Mouse (Mus musculus) lung, postnatal 0 days (tissue): ENCODE measurements around the gene Kif5c. TPM values are rescaled to one million over a fixed set of nuclear protein-coding genes. Genes with fewer than 3 reads are reported as not detected.

Source experiments
- ATAC-seq: fragments of 200-750 bp; cut with Nextera tagmentation; 2 replicates; pipeline ENCODE4 v1.8.0; 2017; ENCODE audit warnings: moderate library complexity
- DNase-seq: peaks from one replicate; pipeline ENCODE4 v3.0.0-alpha.2; 2016; ENCODE audit warnings: low spot score
- H3K27ac ChIP-seq: fragments of 300-500 bp; sonication (generic); 2 replicates; pipeline ENCODE4 v1.5.1; 2014; ENCODE audit warnings: antibody characterized with exemption, mild to moderate bottlenecking, low read length, mixed read lengths
- H3K27me3 ChIP-seq: fragments of 300-500 bp; sonication (generic); replicated peaks from 2 replicates; pipeline ENCODE4 v1.6.1; 2014; ENCODE audit warnings: low read length, mixed read lengths; ENCODE audit not compliant: insufficient read depth
- H3K36me3 ChIP-seq: fragments of 300-500 bp; sonication (generic); 2 replicates; pipeline ENCODE4 v1.6.1; 2014; ENCODE audit warnings: low read length, mixed read lengths; ENCODE audit not compliant: insufficient read depth
- H3K4me1 ChIP-seq: fragments of 300-500 bp; sonication (generic); 2 replicates; pipeline ENCODE4 v1.6.1; 2014; ENCODE audit warnings: antibody characterized with exemption, low read depth, low read length, mixed read lengths; ENCODE audit not compliant: insufficient read depth
- H3K4me2 ChIP-seq: fragments of 300-500 bp; sonication (generic); replicated peaks from 2 replicates; pipeline ENCODE4 v1.6.1; 2014; ENCODE audit warnings: low read depth, mild to moderate bottlenecking, low read length, moderate library complexity, mixed read lengths
- H3K4me3 ChIP-seq: fragments of 300-500 bp; sonication (generic); 2 replicates; pipeline ENCODE4 v1.5.1; 2014; ENCODE audit warnings: low read depth, low read length
- H3K9ac ChIP-seq: fragments of 300-500 bp; sonication (generic); replicated peaks from 2 replicates; pipeline ENCODE4 v1.6.1; 2014; ENCODE audit warnings: low read depth, mild to moderate bottlenecking
- H3K9me3 ChIP-seq: fragments of 300-500 bp; sonication (generic); 2 replicates; pipeline ENCODE4 v1.6.1; 2016; ENCODE audit warnings: low read length, mixed read lengths
- CTCF ChIP-seq: IDR thresholded peaks from 2 replicates; pipeline ENCODE4 v1.5.1; 2016; ENCODE audit warnings: antibody characterized with exemption, mild to moderate bottlenecking
- EP300 ChIP-seq: IDR thresholded peaks from 2 replicates; pipeline ENCODE4 v1.6.1; 2016; ENCODE audit warnings: antibody characterized with exemption, mild to moderate bottlenecking, control low read depth
- WGBS: fragments of 180-500 bp; shearing (Covaris S2); extraction: QIAGEN DNeasy Blood & Tissue Kit; methylation state at CpG from one replicate; pipeline ENCODE4 v1.1.7; 2014; 5-methylcytosine and 5-hydroxymethylcytosine counted together
- polyA plus RNA-seq: library from polyadenylated mRNA; unstranded; fragments of >200 nt; fragmentation: Nextera tagmentation; extraction: Ambion mirVana; gene quantifications from 2 replicates; pipeline ENCODE4 v1.2.1, GENCODE M21; 2015

The Kif5c gene
- polyA plus RNA-seq, 1 experiment from 2014 or later = 0.17 TPM

DNA sequence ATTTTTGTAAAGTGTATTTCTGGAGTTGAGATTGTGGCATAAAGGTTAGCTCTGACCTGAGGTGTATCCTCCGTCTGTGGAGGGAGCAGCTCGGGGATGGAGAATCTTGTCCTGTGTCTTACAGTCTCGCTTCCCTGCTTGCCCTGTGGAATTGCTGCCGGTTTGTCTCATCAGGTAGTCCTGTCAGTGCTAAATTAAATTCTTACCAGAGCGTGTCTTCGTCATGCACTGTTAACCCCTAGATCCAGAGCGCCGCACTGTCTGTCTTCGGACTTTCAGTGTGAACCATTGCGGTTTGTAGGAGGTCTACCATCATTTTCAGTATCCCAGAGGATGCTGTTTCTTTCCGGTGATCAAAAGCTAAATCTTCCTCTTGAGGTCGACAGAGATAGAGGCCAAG lies 10.1 kb downstream of the Kif5c start:
- DNase-seq (no peak), ATAC-seq (no peak)
- Histone ChIP-seq H3K4me1 (no peaks in the 10 kb centered on the region), H3K4me3 (no peak overlapping the region), H3K4me2 (no peak overlapping the region), H3K27me3 (no peaks in the 10 kb centered on the region), H3K27ac (no peak overlapping the region), H3K9ac (no peak overlapping the region), H3K36me3 (no peaks in the 10 kb centered on the region), H3K9me3 (no peaks in the 10 kb centered on the region)
- 91% methylated on average over 12 of the region's 12 CpGs for WGBS
- TF ChIP-seq CTCF = no peak
- no peak for TF ChIP-seq EP300

DNA sequence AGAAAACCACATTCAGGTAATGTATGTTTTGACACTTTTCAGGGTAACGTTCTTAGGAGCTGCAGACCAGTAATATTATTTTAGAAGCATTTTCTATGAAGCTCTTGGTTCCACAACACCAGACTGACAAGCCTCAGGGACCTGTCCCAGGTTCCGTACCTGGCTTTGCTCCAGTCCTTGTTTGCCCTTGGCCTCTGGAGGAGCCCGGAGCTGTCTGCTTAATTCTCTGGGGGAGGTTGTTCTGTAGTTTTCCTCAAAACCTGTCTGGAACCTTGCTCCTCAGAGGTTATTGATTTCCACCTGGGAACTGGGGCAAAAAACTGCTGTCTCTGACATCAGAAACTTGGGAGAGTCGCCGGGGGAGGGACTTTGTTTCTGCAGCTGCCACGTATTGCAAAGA lies 11.5 kb downstream of the Kif5c start:
- DNase-seq = no peak
- Histone ChIP-seq H3K9ac (no peak overlapping the region), H3K27ac (no peak overlapping the region), H3K4me1 (no peaks in the 10 kb centered on the region), H3K4me3 (no peak overlapping the region), H3K9me3 (no peaks in the 10 kb centered on the region), H3K4me2 (no peak overlapping the region), H3K36me3 (no peaks in the 10 kb centered on the region), H3K27me3 (no peaks in the 10 kb centered on the region)
- no peak for TF ChIP-seq EP300
- no peak for TF ChIP-seq CTCF
- no peak for ATAC-seq
- WGBS = 74% methylated on average over 6 of the region's 6 CpGs

GRCm38 (mm10) chr2:49633231-49633630 lies 14.1 kb downstream of the Kif5c start:
- no peaks in the 10 kb centered on the region for H3K36me3 ChIP-seq
- no peak overlapping the region for H3K4me3 ChIP-seq
- WGBS = 64% methylated on average over 9 of the region's 9 CpGs
- no peak overlapping the region for H3K4me2 ChIP-seq
- H3K4me1 ChIP-seq = no peaks in the 10 kb centered on the region
- no peak for DNase-seq
- H3K27ac ChIP-seq = no peak overlapping the region
- H3K9me3 ChIP-seq = no peaks in the 10 kb centered on the region
- no peak for TF ChIP-seq CTCF
- TF ChIP-seq EP300 = no peak
- H3K27me3 ChIP-seq = no peaks in the 10 kb centered on the region
- H3K9ac ChIP-seq = no peak overlapping the region
- ATAC-seq = no peak

GRCm38 (mm10) chr2:49642761-49643160 lies 23.7 kb downstream of the Kif5c start:
- WGBS = 81% methylated on average over 3 of the region's 3 CpGs
- no peak overlapping the region for H3K4me3 ChIP-seq
- DNase-seq (no peak), ATAC-seq (no peak)
- no peak overlapping the region for H3K9ac ChIP-seq
- H3K27me3 ChIP-seq = no peaks in the 10 kb centered on the region
- no peaks in the 10 kb centered on the region for H3K9me3 ChIP-seq
- H3K27ac ChIP-seq = no peak overlapping the region
- TF ChIP-seq EP300 = no peak
- no peak for TF ChIP-seq CTCF
- no peak overlapping the region for H3K4me2 ChIP-seq
- no peaks in the 10 kb centered on the region for H3K4me1 ChIP-seq
- H3K36me3 ChIP-seq = no peaks in the 10 kb centered on the region

DNA sequence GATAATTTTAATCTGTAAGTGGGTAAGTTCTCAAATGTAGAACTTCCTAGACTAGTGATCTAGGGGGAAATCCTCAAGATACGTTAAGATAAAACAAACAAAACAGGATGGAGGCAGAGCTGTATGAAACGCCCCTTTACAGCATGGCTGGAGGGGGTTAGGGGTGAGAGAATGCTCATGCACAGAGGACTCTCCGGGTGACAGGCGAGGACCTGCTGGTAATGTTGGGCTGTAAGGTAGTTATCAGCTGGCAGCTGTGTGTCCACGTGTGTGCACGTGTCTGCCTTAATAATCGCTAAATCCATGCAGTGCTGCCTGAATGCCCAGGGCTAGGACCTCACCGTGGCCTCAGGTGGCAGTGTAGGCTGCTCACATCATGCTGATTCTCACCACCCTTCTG lies 24.7 kb downstream of the Kif5c start:
- no peak for ATAC-seq
- no peaks in the 10 kb centered on the region for H3K4me1 ChIP-seq
- no peak for DNase-seq
- H3K4me3 ChIP-seq = no peak overlapping the region
- WGBS = 75% methylated on average over 8 of the region's 8 CpGs
- H3K4me2 ChIP-seq = no peak overlapping the region
- H3K36me3 ChIP-seq = no peaks in the 10 kb centered on the region
- no peak overlapping the region for H3K9ac ChIP-seq
- H3K9me3 ChIP-seq = no peaks in the 10 kb centered on the region
- H3K27me3 ChIP-seq = no peaks in the 10 kb centered on the region
- H3K27ac ChIP-seq = no peak overlapping the region
- no peak for TF ChIP-seq EP300
- TF ChIP-seq CTCF = no peak

DNA sequence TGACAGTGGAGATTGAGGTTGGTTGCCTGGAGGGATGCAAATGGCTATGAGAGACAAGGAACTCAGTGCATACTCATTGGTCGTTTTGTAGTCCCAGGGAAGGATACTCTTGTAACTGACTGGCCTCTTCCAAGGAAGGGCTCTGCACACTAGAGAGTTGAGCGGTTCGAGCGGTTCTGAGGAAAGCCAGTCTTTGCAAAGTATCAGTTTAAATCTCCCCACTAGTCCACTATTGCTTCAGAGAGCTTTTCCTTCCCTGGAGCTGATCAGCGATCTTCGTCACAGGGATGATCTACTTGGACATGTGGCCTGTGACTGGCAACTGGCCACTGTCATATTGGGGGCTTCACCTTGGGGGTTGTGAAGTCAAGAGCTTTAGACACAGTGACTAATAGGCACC lies 28.5 kb downstream of the Kif5c start:
- ATAC-seq (no peak), DNase-seq (no peak)
- Histone ChIP-seq H3K9me3 (no peaks in the 10 kb centered on the region), H3K4me3 (no peak overlapping the region), H3K27ac (no peak overlapping the region), H3K27me3 (no peaks in the 10 kb centered on the region), H3K4me2 (no peak overlapping the region), H3K36me3 (no peaks in the 10 kb centered on the region), H3K4me1 (no peaks in the 10 kb centered on the region), H3K9ac (no peak overlapping the region)
- 88% methylated on average over 6 of the region's 6 CpGs for WGBS
- TF ChIP-seq EP300 = no peak
- TF ChIP-seq CTCF = no peak

GRCm38 (mm10) chr2:49648344-49648743 lies 29.2 kb downstream of the Kif5c start:
- Histone ChIP-seq H3K4me2 (no peak overlapping the region), H3K36me3 (no peaks in the 10 kb centered on the region), H3K9me3 (no peaks in the 10 kb centered on the region), H3K4me1 (no peaks in the 10 kb centered on the region), H3K27me3 (no peaks in the 10 kb centered on the region), H3K9ac (no peak overlapping the region), H3K4me3 (no peak overlapping the region), H3K27ac (no peak overlapping the region)
- TF ChIP-seq EP300 (no peak), CTCF (no peak)
- no peak for DNase-seq
- 33% methylated on average over 9 of the region's 9 CpGs for WGBS
- peak; percentile 9; the same call in 1 of the 2 replicates for ATAC-seq
